Mouse (Mus musculus) kidney, postnatal 4 days (tissue): Measurements from ENCODE around the gene Epb41.

Source experiments
- DNase-seq, 2 experiments: peaks; one replicate each; pipeline ENCODE4 v3.0.0; 2021; ENCODE audit warnings: mixed read lengths in 2 of 2

The Epb41 gene

GRCm38 (mm10) chr4:132074077-132074932 is 816 bp downstream of the Epb41 start, which contains the start of gene Gm10300:
Gene Gm10300 (plus strand): TSS chr4:132074697.
- peak; percentile 56 to 69 for DNase-seq

- peak; percentile 47 to 67 for DNase-seq
These were observed 2.2 kb downstream of the Epb41 start for GRCm38 (mm10) chr4:132072946-132073345.

- no peak for DNase-seq
These were observed 3.0 kb downstream of the Epb41 start for GRCm38 (mm10) chr4:132072156-132072555.

- DNase-seq, result no peak
These were observed 3.4 kb downstream of the Epb41 start for GRCm38 (mm10) chr4:132071674-132072073.

- DNase-seq, result no peak
These were observed 7.2 kb downstream of the Epb41 start for GRCm38 (mm10) chr4:132067938-132068235.

- no peak for DNase-seq
These were observed 7.8 kb downstream of the Epb41 start for GRCm38 (mm10) chr4:132067112-132067937.

GRCm38 (mm10) chr4:132066101-132066773 is 8.9 kb downstream of the Epb41 start:
- DNase-seq, result peak; percentile 69 to 74

GRCm38 (mm10) chr4:132065578-132065977 is 9.5 kb downstream of the Epb41 start:
- no peak for DNase-seq

- no peak for DNase-seq
These were observed 10.6 kb downstream of the Epb41 start for GRCm38 (mm10) chr4:132064550-132064949.

GRCm38 (mm10) chr4:132062934-132063884 is 11.9 kb downstream of the Epb41 start:
- no peak for DNase-seq

- no peak for DNase-seq
These were observed 12.8 kb downstream of the Epb41 start for GRCm38 (mm10) chr4:132062289-132062688.

GRCm38 (mm10) chr4:132060040-132060832 is 14.9 kb downstream of the Epb41 start:
- no peak for DNase-seq

- DNase-seq, result no peak
These were observed 15.6 kb downstream of the Epb41 start for GRCm38 (mm10) chr4:132059541-132059940.

GRCm38 (mm10) chr4:132057311-132057710 is 17.8 kb downstream of the Epb41 start:
- DNase-seq, result no peak

GRCm38 (mm10) chr4:132051321-132052275 is 23.5 kb downstream of the Epb41 start:
- DNase-seq, result no peak

GRCm38 (mm10) chr4:132049549-132050200 is 25.4 kb downstream of the Epb41 start:
- DNase-seq, result no peak

- DNase-seq, result peak; percentile 91 to 95
These were observed 26.1 kb downstream of the Epb41 start for GRCm38 (mm10) chr4:132048995-132049404.

- DNase-seq, result peak; percentile 64 to 75
These were observed 26.8 kb downstream of the Epb41 start for GRCm38 (mm10) chr4:132048011-132048991.
